Mouse (Mus musculus) inflammation-experienced regulatory T-cells, adult 6 months (primary cell): ENCODE results near the gene Rrp36. TPM values are rescaled to one million over a fixed set of nuclear protein-coding genes. Genes with fewer than 3 reads are reported as not detected.

Experiments used
- ATAC-seq: one replicate; pipeline ENCODE4 v1.8.0; 2017
- polyA plus RNA-seq, 3 experiments: library from polyadenylated mRNA; unstranded; fragments of 100-300 nt; shearing (Covaris generic); gene quantifications; one replicate each; pipeline ENCODE4 v1.2.1; 2017

Rrp36 gene
- polyA plus RNA-seq, 3 experiments from 2014 or later, result 47.3 to 50.7 (median 47.7) TPM

DNA sequence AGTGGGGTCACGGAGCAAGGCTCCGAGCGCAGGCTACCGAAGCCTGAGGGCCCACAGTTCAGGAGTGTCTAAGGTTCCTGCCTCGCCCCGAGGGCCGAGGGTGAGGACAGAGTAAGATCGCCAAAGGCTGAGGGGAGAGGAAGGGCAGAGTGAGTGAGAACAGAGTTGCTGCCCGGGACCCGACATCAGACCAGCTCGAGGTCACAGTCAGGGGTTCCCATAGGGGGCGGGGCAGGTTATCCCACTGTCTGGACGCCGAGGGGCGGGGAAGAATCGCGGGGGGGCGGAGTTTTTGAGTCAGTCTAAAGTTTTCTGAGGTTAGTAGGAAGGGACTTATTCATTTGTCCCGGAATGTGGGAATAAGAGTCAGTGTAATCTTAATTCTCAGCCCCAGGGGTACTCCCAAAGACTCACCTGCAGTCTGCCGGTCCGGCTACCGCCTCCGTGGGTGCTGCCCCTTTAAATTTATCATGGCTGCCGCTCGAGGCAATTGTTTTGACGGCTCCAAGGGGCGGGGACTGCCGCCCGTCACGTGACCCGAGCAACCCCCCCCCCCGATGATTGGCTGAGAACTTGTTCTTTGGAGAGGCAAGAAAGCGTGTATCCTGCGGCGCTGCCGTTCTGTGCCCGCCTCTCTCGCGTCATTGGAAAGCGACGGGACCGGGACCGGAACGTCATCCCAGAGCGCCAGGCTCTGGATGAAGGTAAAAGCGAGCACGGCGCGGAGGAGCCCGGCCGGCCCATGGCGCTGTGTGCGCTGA is 28.4 kb downstream of the Rrp36 start, which contains the start of the genes Klc4 and Mrpl2:
Gene Klc4, minus strand, starts transcription at position 462 of the 761 bp plus-strand sequence.
Gene Mrpl2, plus strand, starts transcription at position 669 of the 761 bp plus-strand sequence.
- ATAC-seq, result peak; percentile 80

GRCm38 (mm10) chr17:46644916-46645475 is 29.2 kb downstream of the Rrp36 start:
- no peak for ATAC-seq

DNA sequence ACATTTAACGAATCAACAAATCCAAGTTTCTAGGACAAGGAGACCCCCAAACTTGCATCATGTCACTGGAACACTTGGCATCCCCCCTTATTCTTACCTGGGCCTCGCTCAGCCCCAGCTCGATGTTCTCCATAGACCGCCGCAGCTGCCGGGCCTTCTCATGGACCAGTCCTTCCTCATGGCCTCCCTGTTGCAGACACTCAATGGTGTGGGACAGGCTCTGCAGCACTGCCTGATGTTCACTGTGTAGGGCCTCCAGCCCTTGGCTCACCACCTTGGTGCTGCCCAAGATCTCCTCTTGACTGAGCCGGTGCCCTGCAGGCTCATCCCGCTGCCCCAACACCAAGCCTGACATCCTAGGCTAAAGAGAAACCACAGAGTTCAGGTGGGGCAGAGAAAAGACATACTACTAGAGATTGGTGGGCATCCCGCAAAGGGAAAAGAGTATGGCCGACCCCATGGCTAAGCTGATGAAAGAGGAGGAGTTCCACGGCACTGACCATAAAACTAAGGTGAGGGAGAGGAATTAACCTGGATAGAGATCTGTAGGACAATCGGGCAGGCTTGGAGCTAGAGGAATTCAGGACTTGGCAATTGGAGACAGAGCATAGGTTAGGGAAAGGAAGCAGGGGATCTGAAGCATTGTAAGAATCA is 29.9 kb downstream of the Rrp36 start:
- ATAC-seq, result no peak

- no peak for ATAC-seq
Measured at GRCm38 (mm10) chr17:46642060-46642459, 32.1 kb downstream of the Rrp36 start.

- ATAC-seq, result no peak
Measured at GRCm38 (mm10) chr17:46639929-46640328, 34.2 kb downstream of the Rrp36 start.

DNA sequence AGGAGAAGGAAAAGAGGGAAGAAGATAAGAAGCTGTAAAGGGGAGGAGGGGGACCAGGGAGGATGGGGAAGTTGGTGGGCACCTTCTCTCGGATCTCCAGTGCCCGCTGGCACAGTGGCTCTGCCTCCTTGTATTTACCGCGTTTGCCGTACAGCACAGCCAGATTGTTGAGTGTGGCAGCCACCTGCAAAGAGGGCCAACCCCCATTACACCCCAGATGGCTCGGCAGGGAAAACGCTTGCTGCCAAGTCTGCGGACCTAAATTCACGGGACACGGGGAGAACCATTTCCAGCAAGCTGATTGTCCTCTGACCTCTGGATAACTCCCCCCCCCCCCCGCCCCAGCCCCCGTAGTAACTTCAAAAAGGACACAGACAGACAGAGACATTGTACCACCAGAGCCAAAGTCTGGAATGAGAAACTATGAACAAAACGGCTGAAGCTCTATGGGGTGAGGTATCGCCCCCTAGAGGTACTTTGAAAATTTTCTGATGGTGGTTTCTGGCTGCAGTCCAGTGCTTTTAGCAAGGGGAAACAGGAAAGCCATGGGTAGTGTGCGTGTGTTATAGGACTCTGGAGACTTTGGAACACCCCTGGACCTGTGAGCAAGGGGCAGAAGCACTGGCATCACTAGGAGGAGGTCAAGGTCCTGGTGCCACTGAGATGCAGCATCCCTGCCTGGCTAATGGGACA is 37.2 kb downstream of the Rrp36 start:
- peak; percentile 48 for ATAC-seq

DNA sequence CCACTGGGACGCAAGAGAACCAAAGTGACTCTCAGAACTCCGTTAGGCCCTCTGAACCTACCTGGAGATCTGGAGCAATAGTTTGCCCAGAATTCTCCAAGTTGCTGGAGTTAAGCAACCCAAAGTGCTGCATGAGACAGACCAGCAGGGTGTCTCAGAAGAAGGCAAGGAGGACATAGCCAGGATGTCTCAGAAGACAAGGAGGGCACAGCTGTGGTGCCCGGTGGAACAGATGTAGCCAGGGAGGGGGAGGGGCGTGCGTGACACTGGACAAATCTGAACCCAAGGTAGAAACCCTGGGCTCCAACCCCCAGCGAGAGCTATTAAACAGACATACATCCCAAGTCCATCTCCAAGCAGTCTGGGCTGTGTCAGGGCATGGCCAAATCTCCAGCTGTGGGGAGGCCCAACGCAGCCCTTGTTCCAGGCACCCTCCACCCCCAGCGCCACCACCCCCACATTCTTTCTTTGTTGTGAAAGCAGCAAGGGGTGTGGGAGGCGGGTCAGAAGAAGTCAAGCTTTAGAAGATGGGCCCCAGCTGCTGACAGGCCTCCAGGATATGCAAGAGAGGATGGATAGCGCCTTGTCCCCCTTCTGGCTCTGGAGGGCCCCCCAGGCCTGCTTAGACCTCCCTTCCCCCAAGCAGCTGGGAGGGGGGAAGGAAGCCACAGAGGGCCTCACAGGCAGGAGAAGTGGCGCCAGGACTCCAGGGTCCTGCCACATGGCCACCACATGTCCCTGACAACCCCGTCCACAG is 44.3 kb downstream of the Rrp36 start:
- no peak for ATAC-seq

DNA sequence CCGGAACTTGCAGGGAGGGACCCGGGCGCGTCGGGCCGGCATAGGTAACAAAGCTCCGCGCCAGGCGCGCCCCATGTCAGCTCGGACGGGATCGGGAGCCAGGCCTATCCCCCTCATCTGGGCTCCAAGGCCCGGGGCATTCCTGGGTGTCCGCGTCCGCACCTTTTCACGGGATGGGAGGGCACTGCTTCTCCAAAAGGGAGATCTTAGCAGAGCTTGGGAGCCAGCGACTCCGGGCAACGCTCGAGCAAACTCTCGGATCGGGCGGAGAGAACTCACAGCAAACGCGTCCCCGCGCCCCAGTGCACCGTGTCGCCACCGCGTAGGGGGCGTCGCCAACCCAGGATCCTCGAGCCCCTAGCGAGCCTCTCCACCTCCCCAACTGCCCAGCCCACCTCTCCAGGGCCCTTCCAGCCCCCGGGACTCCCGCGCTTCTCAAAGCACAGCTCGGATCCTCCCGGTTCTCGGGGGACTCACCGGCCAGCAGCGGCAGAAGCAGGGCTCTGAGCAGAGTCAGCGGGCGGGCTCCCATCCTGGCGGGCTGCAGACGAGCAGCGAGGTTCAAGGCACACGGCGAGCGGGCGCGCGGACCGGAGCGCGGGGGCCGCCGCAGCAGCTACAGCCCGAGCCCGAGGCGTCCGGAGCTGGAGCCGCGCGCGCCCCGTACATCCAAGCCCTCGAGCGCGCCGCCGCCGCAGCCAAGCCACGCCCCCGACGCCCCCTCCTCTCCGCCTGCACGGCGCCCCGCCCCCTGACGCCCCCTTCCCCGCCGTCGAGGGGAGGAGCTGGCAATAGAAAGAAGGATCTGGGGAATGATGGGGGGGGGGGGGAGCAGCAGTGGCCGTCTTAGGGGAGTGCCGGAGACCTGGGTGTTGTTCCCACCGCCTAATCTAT is 45.1 kb downstream of the Rrp36 start, which contains the start of gene Ptk7:
Gene Ptk7, minus strand, starts transcription at position 714 of the 894 bp plus-strand sequence.
- no peak for ATAC-seq

- ATAC-seq, result no peak
Measured at GRCm38 (mm10) chr17:46628471-46628790, 45.7 kb downstream of the Rrp36 start.

DNA sequence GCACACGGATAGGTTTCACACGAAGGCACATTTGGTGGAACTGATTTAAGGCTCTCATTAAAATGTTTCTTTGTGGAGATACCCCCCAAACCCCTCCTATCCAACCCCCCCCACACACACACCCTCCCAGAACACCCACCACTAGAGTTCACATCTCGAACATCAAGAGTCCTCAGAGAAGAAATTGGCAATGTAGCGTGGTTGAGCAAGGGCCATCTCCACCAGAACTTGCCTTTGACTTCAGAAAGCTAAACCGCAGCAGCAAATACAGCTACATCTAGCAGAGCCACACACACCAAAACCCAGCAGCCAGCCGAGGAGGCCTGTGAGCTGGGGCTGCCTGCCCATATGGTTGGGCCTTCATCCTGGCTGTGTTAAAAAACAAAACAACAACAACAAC is 46.7 kb downstream of the Rrp36 start:
- ATAC-seq, result no peak

DNA sequence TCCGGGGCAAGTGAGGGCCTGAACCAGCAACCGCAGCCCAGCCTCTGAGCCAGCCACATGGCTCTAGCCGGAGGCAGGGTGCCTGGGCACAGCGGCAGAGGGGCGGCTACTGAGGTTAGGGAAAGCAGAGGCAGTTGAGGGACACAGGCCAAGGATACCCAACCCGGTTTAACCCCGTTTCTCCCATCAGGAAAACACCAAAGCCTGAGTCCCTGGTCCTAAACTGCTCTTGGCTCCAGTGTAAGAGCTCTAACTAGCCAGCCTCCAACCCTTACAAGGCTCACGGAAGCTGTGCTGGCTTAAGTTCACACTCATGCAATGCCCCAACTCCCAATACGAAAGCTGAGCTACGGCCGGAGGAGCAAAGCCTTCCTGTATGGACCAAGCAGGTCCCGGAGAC is 49.6 kb downstream of the Rrp36 start:
- no peak for ATAC-seq

- ATAC-seq, result no peak
Measured at GRCm38 (mm10) chr17:46623819-46624557, 50.2 kb downstream of the Rrp36 start.

DNA sequence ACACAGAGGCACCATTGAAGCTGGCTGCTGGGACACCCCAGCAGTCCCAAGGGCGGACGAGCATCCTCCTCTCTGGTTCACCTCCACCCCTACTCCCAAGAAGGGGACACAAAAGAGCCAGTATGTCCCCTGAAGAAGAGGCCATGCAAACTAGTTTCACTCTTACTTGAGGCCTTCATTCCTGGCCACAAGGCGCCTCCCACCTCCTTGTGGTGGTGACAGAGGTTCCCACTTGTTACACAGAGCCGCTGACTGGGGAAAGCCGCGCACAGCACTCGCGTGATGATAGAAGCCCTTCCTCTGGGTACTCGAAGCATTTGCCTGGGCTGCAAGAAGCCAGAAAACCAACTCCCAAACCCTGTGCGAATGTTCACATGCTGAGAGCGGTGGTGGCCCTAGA is 51.9 kb downstream of the Rrp36 start:
- ATAC-seq, result no peak

DNA sequence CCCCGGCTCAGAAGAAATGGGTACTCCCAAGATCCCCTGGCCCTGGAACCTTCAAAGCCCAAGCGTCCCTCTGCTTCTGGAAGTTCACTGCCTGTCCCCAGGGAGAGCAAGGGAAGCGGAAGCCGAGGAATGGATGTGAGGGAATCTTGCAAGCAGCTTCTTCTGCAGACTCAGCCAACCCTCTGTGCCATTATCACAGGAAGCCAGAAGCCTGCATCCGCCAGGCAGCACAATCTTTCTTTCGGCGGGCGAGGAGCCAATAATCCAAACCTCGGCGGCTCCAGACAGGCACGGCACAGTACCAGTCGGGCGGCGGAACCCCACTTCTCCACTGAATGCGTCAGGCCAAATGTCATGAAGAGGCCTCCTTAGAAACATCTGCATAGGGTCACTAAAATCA is 52.8 kb downstream of the Rrp36 start:
- no peak for ATAC-seq

DNA sequence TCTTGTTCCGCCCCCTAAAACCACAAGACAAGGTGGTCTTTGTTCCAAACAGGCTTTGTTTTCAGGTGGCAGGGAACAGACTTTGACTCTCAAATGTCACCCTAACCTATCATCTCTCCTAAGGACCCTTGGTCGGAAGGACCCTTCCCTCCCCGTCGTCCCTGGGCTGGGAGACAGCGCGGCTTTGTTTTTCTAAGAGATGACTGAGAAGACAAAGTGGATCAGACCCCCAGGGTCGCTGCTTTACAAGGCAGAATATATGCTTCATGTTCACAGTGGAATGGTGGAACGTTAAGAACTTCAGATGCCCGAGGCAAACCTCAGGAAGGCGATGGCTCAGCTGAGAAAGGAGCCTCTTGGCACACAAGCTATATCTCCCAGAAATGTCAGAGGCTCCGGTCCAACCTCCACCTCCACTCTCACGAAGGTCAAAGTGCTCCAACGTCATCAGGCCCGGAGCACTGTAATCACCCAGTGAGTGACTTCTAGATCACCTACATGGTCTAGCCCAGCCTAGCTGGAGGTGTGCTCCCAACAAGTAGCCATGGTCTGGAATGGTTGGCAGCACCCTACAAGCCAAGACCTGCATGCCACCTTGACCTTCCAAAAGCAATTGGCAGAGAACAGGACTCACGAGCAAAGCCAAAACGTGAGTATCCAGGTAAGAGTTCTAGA is 54.3 kb downstream of the Rrp36 start:
- ATAC-seq, result no peak

DNA sequence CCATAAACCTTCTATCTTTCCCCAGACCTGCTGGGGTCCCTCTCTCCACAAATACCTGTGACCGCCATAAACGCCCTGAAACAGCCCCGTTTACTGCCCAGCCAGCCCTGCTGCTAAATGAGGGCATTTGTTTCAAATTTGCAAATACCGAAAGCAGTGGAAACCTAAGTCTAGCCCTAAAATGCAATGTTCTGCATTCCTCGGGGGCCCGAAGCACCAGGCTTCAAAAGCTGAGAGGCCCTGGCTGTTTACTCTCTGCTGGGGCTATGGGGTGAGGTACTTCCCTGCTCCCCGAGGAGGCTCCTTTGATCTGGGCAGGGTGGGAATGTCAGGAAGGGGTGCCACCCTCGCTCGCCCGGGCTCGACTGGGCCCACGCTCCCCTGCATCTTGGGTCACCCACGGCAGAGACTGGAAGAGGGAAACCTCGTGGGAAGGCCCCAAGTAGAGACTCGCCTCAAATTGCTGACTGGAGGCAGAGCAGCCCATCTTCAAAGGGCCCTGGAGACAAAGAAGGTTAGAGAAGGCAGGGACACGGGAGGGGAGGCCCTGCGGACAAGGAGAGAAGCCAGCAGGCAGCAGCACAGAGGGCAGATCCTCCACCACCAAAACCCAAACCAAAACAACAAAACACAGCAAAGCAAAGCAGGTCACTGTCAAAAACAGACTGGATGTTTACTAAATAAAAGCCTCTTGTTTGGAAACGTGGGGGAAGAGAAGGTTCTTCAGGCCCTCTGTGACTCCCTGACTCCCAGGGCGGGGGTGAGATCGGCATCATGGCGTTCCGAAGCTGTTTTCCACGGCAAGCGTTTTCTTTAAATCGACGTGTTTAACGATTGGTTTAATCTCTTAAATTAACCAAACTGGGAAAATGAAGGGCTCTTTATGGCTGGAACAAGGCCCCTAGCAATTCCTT is 55.1 kb downstream of the Rrp36 start:
- ATAC-seq, result no peak

- no peak for ATAC-seq
Measured at GRCm38 (mm10) chr17:46618394-46618768, 55.8 kb downstream of the Rrp36 start.

- ATAC-seq, result no peak
Measured at GRCm38 (mm10) chr17:46617799-46618198, 56.4 kb downstream of the Rrp36 start.
